Mouse (Mus musculus): Measurements from ENCODE around the gene Acat3. TPM values are rescaled to one million over a fixed set of nuclear protein-coding genes. Genes with fewer than 3 reads are reported as not detected.
"Not testable (repeated sequence)": the region's sequence is repeated elsewhere in the genome, so short reads cannot be mapped to it uniquely, and the experiment has no call there.

The Acat3 gene
- total and polyA plus RNA-seq, 2 experiments, result 178 to 255 TPM

GRCm38 (mm10) chr17:12963476-12963875 is 23.1 kb upstream of the Acat3 start:
- no peaks in the 10 kb centered on the region for H3K27me3 ChIP-seq (ENCODE audit: control insufficient read depth, insufficient read depth, low read length)
- peaks cover 4% of the 10 kb centered on the region; the same call in 1 of the 2 replicates for H3K4me1 ChIP-seq (ENCODE audit: control insufficient read depth, insufficient read depth, low read length)
- DNase-seq (ENCODE audit: extremely low read depth, low read depth, low spot score), result no peak
- peaks cover 15% of the 10 kb centered on the region for H3K36me3 ChIP-seq (ENCODE audit: control insufficient read depth, insufficient read depth, low read length)
- H3K4me3 ChIP-seq (ENCODE audit: insufficient read depth, low read depth, low read length), result no peak overlapping the region
- no peaks in the 10 kb centered on the region for H3K79me2 ChIP-seq (ENCODE audit: control insufficient read depth, insufficient read depth, low read length)
- 67% methylated on average over 3 of the region's 3 CpGs for WGBS
- H3K9ac ChIP-seq (ENCODE audit: low read depth, low read length), result no peak overlapping the region
- TF ChIP-seq CTCF (IDR thresholded peaks at IDR 0.05; ENCODE audit: low read depth, low read length) (no peak), POLR2A (IDR thresholded peaks at IDR 0.05; ENCODE audit: extremely low read depth, insufficient read depth, low read length) (no peak)
- no peak overlapping the region for H3K27ac ChIP-seq (replicated peaks; ENCODE audit: insufficient read depth, low read depth, low read length)

- TF ChIP-seq POLR2A (IDR thresholded peaks at IDR 0.05; ENCODE audit: extremely low read depth, insufficient read depth, low read length), result peak; percentile 94
- no peak for TF ChIP-seq CTCF (IDR thresholded peaks at IDR 0.05; ENCODE audit: low read depth, low read length)
- peak within 1 kb of the TSS; percentile 86 for H3K9ac ChIP-seq (ENCODE audit: low read depth, low read length)
- WGBS, result under 1% methylated on average over 42 of the region's 42 CpGs
- H3K4me1 ChIP-seq (ENCODE audit: control insufficient read depth, insufficient read depth, low read length), result peaks cover 4% of the 10 kb centered on the region; the same call in 1 of the 2 replicates
- DNase-seq (ENCODE audit: extremely low read depth, low read depth, low spot score), result peak; percentile 86
- peak within 1 kb of the TSS; percentile 70 for H3K27ac ChIP-seq (replicated peaks; ENCODE audit: insufficient read depth, low read depth, low read length)
- no peaks in the 10 kb centered on the region for H3K27me3 ChIP-seq (ENCODE audit: control insufficient read depth, insufficient read depth, low read length)
- no peaks in the 10 kb centered on the region; the same call in 1 of the 2 replicates for H3K79me2 ChIP-seq (ENCODE audit: control insufficient read depth, insufficient read depth, low read length)
- peaks cover 2% of the 10 kb centered on the region; the same call in 1 of the 2 replicates for H3K36me3 ChIP-seq (ENCODE audit: control insufficient read depth, insufficient read depth, low read length)
- peak within 1 kb of the TSS; percentile 80 for H3K4me3 ChIP-seq (ENCODE audit: insufficient read depth, low read depth, low read length)
These were observed 20.0 kb upstream of the Acat3 start, which contains the start of gene Acat2 for GRCm38 (mm10) chr17:12960331-12960873. Gene Acat2 (minus strand): TSS chr17:12960747.

GRCm38 (mm10) chr17:12959377-12959776 is 19.0 kb upstream of the Acat3 start:
- H3K27ac ChIP-seq (replicated peaks; ENCODE audit: insufficient read depth, low read depth, low read length); H3K36me3 ChIP-seq (ENCODE audit: control insufficient read depth, insufficient read depth, low read length); DNase-seq (ENCODE audit: extremely low read depth, low read depth, low spot score); H3K9ac ChIP-seq (ENCODE audit: low read depth, low read length); H3K4me1 ChIP-seq (ENCODE audit: control insufficient read depth, insufficient read depth, low read length); H3K27me3 ChIP-seq (ENCODE audit: control insufficient read depth, insufficient read depth, low read length); H3K79me2 ChIP-seq (ENCODE audit: control insufficient read depth, insufficient read depth, low read length); H3K4me3 ChIP-seq (ENCODE audit: insufficient read depth, low read depth, low read length): not testable (repeated sequence)
- WGBS, result 23% methylated on average over 2 of the region's 2 CpGs

- no peaks in the 10 kb centered on the region; the same call in 1 of the 2 replicates for H3K79me2 ChIP-seq (ENCODE audit: control insufficient read depth, insufficient read depth, low read length)
- TF ChIP-seq CTCF (IDR thresholded peaks at IDR 0.05; ENCODE audit: low read depth, low read length), result no peak
- no peak for TF ChIP-seq POLR2A (IDR thresholded peaks at IDR 0.05; ENCODE audit: extremely low read depth, insufficient read depth, low read length)
- peaks cover 8% of the 10 kb centered on the region for H3K36me3 ChIP-seq (ENCODE audit: control insufficient read depth, insufficient read depth, low read length)
- DNase-seq (ENCODE audit: extremely low read depth, low read depth, low spot score), result no peak
- no peak overlapping the region for H3K4me3 ChIP-seq (ENCODE audit: insufficient read depth, low read depth, low read length)
- 88% methylated on average over 8 of the region's 8 CpGs for WGBS
- no peaks in the 10 kb centered on the region for H3K27me3 ChIP-seq (ENCODE audit: control insufficient read depth, insufficient read depth, low read length)
- no peak overlapping the region for H3K9ac ChIP-seq (ENCODE audit: low read depth, low read length)
- H3K4me1 ChIP-seq (ENCODE audit: control insufficient read depth, insufficient read depth, low read length), result peaks cover 4% of the 10 kb centered on the region; the same call in 1 of the 2 replicates
- no peak overlapping the region for H3K27ac ChIP-seq (replicated peaks; ENCODE audit: insufficient read depth, low read depth, low read length)
These were observed 16.3 kb upstream of the Acat3 start for GRCm38 (mm10) chr17:12956664-12957063.

GRCm38 (mm10) chr17:12949669-12950068 is 9.3 kb upstream of the Acat3 start:
- no peak overlapping the region for H3K4me3 ChIP-seq (ENCODE audit: insufficient read depth, low read depth, low read length)
- no peaks in the 10 kb centered on the region for H3K27me3 ChIP-seq (ENCODE audit: control insufficient read depth, insufficient read depth, low read length)
- no peak for DNase-seq (ENCODE audit: extremely low read depth, low read depth, low spot score)
- H3K4me1 ChIP-seq (ENCODE audit: control insufficient read depth, insufficient read depth, low read length), result no peaks in the 10 kb centered on the region
- no peaks in the 10 kb centered on the region for H3K79me2 ChIP-seq (ENCODE audit: control insufficient read depth, insufficient read depth, low read length)
- no peak overlapping the region for H3K9ac ChIP-seq (ENCODE audit: low read depth, low read length)
- peaks cover 47% of the 10 kb centered on the region for H3K36me3 ChIP-seq (ENCODE audit: control insufficient read depth, insufficient read depth, low read length)
- 88% methylated on average over 5 of the region's 5 CpGs for WGBS
- no peak for TF ChIP-seq CTCF (IDR thresholded peaks at IDR 0.05; ENCODE audit: low read depth, low read length)
- no peak for TF ChIP-seq POLR2A (IDR thresholded peaks at IDR 0.05; ENCODE audit: extremely low read depth, insufficient read depth, low read length)
- H3K27ac ChIP-seq (replicated peaks; ENCODE audit: insufficient read depth, low read depth, low read length), result no peak overlapping the region

GRCm38 (mm10) chr17:12942459-12943162 is 2.2 kb upstream of the Acat3 start:
- 95% methylated on average over 6 of the region's 6 CpGs for WGBS
- H3K27ac ChIP-seq (replicated peaks; ENCODE audit: insufficient read depth, low read depth, low read length), result no peak overlapping the region

More at GRCm38 (mm10) chr17:12942459-12943162, 2.2 kb upstream of the Acat3 start:
- Histone ChIP-seq H3K9ac (ENCODE audit: low read depth, low read length) (no peak overlapping the region), H3K27me3 (ENCODE audit: control insufficient read depth, insufficient read depth, low read length) (no peaks in the 10 kb centered on the region), H3K36me3 (ENCODE audit: control insufficient read depth, insufficient read depth, low read length) (peaks cover 30% of the 10 kb centered on the region), H3K4me1 (ENCODE audit: control insufficient read depth, insufficient read depth, low read length) (peaks cover 3% of the 10 kb centered on the region), H3K4me3 (ENCODE audit: insufficient read depth, low read depth, low read length) (no peak overlapping the region), H3K79me2 (ENCODE audit: control insufficient read depth, insufficient read depth, low read length) (no peaks in the 10 kb centered on the region; the same call in 1 of the 2 replicates)
- DNase-seq (ENCODE audit: extremely low read depth, low read depth, low spot score), result no peak
- no peak for TF ChIP-seq POLR2A (IDR thresholded peaks at IDR 0.05; ENCODE audit: extremely low read depth, insufficient read depth, low read length)
